Mouse (Mus musculus): ENCODE results near the gene Kptn.

DNA sequence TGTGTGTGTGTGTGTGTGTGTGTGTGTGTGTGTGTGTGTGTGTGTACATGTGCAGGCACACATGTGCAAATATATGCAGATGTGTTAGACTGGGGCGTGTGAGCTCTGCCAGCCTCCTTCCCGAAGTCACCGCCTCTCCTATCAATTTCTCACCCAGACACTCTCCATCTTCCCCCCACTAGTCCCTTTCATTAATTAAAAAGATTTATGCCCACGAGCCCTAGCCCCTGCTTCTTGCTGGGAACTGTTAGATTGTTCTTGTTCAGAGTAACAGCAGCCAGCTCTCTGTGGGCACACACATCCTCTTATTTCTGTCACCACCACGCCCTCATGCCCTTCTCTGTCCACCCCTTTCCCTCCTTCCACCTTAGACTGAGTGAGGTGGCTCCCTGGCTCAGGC lies 53.5 kb downstream of the Kptn start:
- no peak for TF ChIP-seq CTCF (IDR thresholded peaks at IDR 0.05; ENCODE audit: low read depth)
- TF ChIP-seq EP300 (IDR thresholded peaks at IDR 0.05; ENCODE audit: low read depth) = no peak
